Mouse (Mus musculus): ENCODE data around the gene Slc4a4. TPM values are rescaled to one million over a fixed set of nuclear protein-coding genes. Genes with fewer than 3 reads are reported as not detected.

The Slc4a4 gene
- polyA plus RNA-seq, 2 experiments = 2.7 to 2.8 TPM

- no peaks in the 10 kb centered on the region for H3K4me1 ChIP-seq (ENCODE audit: control insufficient read depth, insufficient read depth, low read length)
- H3K9me3 ChIP-seq (ENCODE audit: control insufficient read depth, low read length) = no peaks in the 10 kb centered on the region
- no peak overlapping the region for H3K4me3 ChIP-seq (replicated peaks; ENCODE audit: low read length)
- no peak overlapping the region for H3K27ac ChIP-seq (replicated peaks; ENCODE audit: low read depth, low read length)
- H3K36me3 ChIP-seq (ENCODE audit: control insufficient read depth, insufficient read depth, low read length) = no peaks in the 10 kb centered on the region
- no peak overlapping the region for H3K4me2 ChIP-seq (replicated peaks; ENCODE audit: low read depth, low read length, severe bottlenecking)
- H3K9ac ChIP-seq (ENCODE audit: low read depth, low read length, severe bottlenecking) = no peak overlapping the region
- ATAC-seq (ENCODE audit: low FRiP score, low read depth) = no peak
- no peak for TF ChIP-seq POLR2A (IDR thresholded peaks at IDR 0.05; ENCODE audit: borderline replicate concordance, extremely low read depth, insufficient read depth, insufficient read length)
- H3K27me3 ChIP-seq (ENCODE audit: control insufficient read depth, insufficient read depth, low read length) = no peaks in the 10 kb centered on the region
- WGBS = 83% methylated on average over 3 of the region's 3 CpGs
- no peak for DNase-seq (ENCODE audit: low spot score)
Observed at GRCm38 (mm10) chr5:89070051-89070450, 183.4 kb downstream of the Slc4a4 start.

- Histone ChIP-seq H3K4me3 (replicated peaks; ENCODE audit: low read length) (no peak overlapping the region), H3K9ac (ENCODE audit: low read depth, low read length, severe bottlenecking) (no peak overlapping the region), H3K27me3 (ENCODE audit: control insufficient read depth, insufficient read depth, low read length) (no peaks in the 10 kb centered on the region), H3K9me3 (ENCODE audit: control insufficient read depth, low read length) (no peaks in the 10 kb centered on the region), H3K36me3 (ENCODE audit: control insufficient read depth, insufficient read depth, low read length) (no peaks in the 10 kb centered on the region), H3K27ac (replicated peaks; ENCODE audit: low read depth, low read length) (no peak overlapping the region), H3K4me1 (ENCODE audit: control insufficient read depth, insufficient read depth, low read length) (no peaks in the 10 kb centered on the region), H3K4me2 (replicated peaks; ENCODE audit: low read depth, low read length, severe bottlenecking) (no peak overlapping the region)
- ATAC-seq (ENCODE audit: low FRiP score, low read depth) = no peak
- WGBS = 90% methylated on average over 4 of the region's 4 CpGs
- no peak for TF ChIP-seq POLR2A (IDR thresholded peaks at IDR 0.05; ENCODE audit: borderline replicate concordance, extremely low read depth, insufficient read depth, insufficient read length)
- no peak for DNase-seq (ENCODE audit: low spot score)
Observed at GRCm38 (mm10) chr5:89071957-89072356, 185.3 kb downstream of the Slc4a4 start.

- no peak overlapping the region for H3K9ac ChIP-seq (ENCODE audit: low read depth, low read length, severe bottlenecking)
- DNase-seq (ENCODE audit: low spot score) (no peak), ATAC-seq (ENCODE audit: low FRiP score, low read depth) (no peak)
- no peak for TF ChIP-seq POLR2A (IDR thresholded peaks at IDR 0.05; ENCODE audit: borderline replicate concordance, extremely low read depth, insufficient read depth, insufficient read length)
- H3K4me2 ChIP-seq (replicated peaks; ENCODE audit: low read depth, low read length, severe bottlenecking) = no peak overlapping the region
- H3K27ac ChIP-seq (replicated peaks; ENCODE audit: low read depth, low read length) = no peak overlapping the region
- no peak overlapping the region for H3K4me3 ChIP-seq (replicated peaks; ENCODE audit: low read length)
- H3K9me3 ChIP-seq (ENCODE audit: control insufficient read depth, low read length) = no peaks in the 10 kb centered on the region
- H3K36me3 ChIP-seq (ENCODE audit: control insufficient read depth, insufficient read depth, low read length) = no peaks in the 10 kb centered on the region
- H3K27me3 ChIP-seq (ENCODE audit: control insufficient read depth, insufficient read depth, low read length) = no peaks in the 10 kb centered on the region
- H3K4me1 ChIP-seq (ENCODE audit: control insufficient read depth, insufficient read depth, low read length) = no peaks in the 10 kb centered on the region
- WGBS = 87% methylated on average over 1 of the region's 1 CpGs
Observed at GRCm38 (mm10) chr5:89077711-89078110, 191.1 kb downstream of the Slc4a4 start.

- no peak overlapping the region for H3K4me2 ChIP-seq (replicated peaks; ENCODE audit: low read depth, low read length, severe bottlenecking)
- 79% methylated on average over 4 of the region's 4 CpGs for WGBS
- no peaks in the 10 kb centered on the region for H3K36me3 ChIP-seq (ENCODE audit: control insufficient read depth, insufficient read depth, low read length)
- ATAC-seq (ENCODE audit: low FRiP score, low read depth) = no peak
- no peak overlapping the region for H3K27ac ChIP-seq (replicated peaks; ENCODE audit: low read depth, low read length)
- no peak for DNase-seq (ENCODE audit: low spot score)
- H3K9me3 ChIP-seq (ENCODE audit: control insufficient read depth, low read length) = no peaks in the 10 kb centered on the region
- no peak overlapping the region for H3K9ac ChIP-seq (ENCODE audit: low read depth, low read length, severe bottlenecking)
- TF ChIP-seq POLR2A (IDR thresholded peaks at IDR 0.05; ENCODE audit: borderline replicate concordance, extremely low read depth, insufficient read depth, insufficient read length) = no peak
- no peak overlapping the region for H3K4me3 ChIP-seq (replicated peaks; ENCODE audit: low read length)
- H3K4me1 ChIP-seq (ENCODE audit: control insufficient read depth, insufficient read depth, low read length) = no peaks in the 10 kb centered on the region
- H3K27me3 ChIP-seq (ENCODE audit: control insufficient read depth, insufficient read depth, low read length) = no peaks in the 10 kb centered on the region
Observed at GRCm38 (mm10) chr5:89083476-89083875, 196.9 kb downstream of the Slc4a4 start.

- Histone ChIP-seq H3K27me3 (ENCODE audit: control insufficient read depth, insufficient read depth, low read length) (no peaks in the 10 kb centered on the region), H3K9ac (ENCODE audit: low read depth, low read length, severe bottlenecking) (no peak overlapping the region), H3K36me3 (ENCODE audit: control insufficient read depth, insufficient read depth, low read length) (no peaks in the 10 kb centered on the region), H3K27ac (replicated peaks; ENCODE audit: low read depth, low read length) (no peak overlapping the region), H3K4me3 (replicated peaks; ENCODE audit: low read length) (no peak overlapping the region), H3K4me2 (replicated peaks; ENCODE audit: low read depth, low read length, severe bottlenecking) (no peak overlapping the region), H3K9me3 (ENCODE audit: control insufficient read depth, low read length) (no peaks in the 10 kb centered on the region), H3K4me1 (ENCODE audit: control insufficient read depth, insufficient read depth, low read length) (no peaks in the 10 kb centered on the region)
- no peak for DNase-seq (ENCODE audit: low spot score)
- no peak for ATAC-seq (ENCODE audit: low FRiP score, low read depth)
- 83% methylated on average over 7 of the region's 7 CpGs for WGBS
- TF ChIP-seq POLR2A (IDR thresholded peaks at IDR 0.05; ENCODE audit: borderline replicate concordance, extremely low read depth, insufficient read depth, insufficient read length) = no peak
Observed at GRCm38 (mm10) chr5:89087916-89088315, 201.3 kb downstream of the Slc4a4 start.

- no peaks in the 10 kb centered on the region for H3K36me3 ChIP-seq (ENCODE audit: control insufficient read depth, insufficient read depth, low read length)
- H3K9ac ChIP-seq (ENCODE audit: low read depth, low read length, severe bottlenecking) = no peak overlapping the region
- no peak overlapping the region for H3K27ac ChIP-seq (replicated peaks; ENCODE audit: low read depth, low read length)
Observed at GRCm38 (mm10) chr5:89088462-89088861, 201.8 kb downstream of the Slc4a4 start.

More at GRCm38 (mm10) chr5:89088462-89088861, 201.8 kb downstream of the Slc4a4 start:
- H3K4me2 ChIP-seq (replicated peaks; ENCODE audit: low read depth, low read length, severe bottlenecking) = no peak overlapping the region
- no peak overlapping the region for H3K4me3 ChIP-seq (replicated peaks; ENCODE audit: low read length)
- no peaks in the 10 kb centered on the region for H3K9me3 ChIP-seq (ENCODE audit: control insufficient read depth, low read length)
- H3K4me1 ChIP-seq (ENCODE audit: control insufficient read depth, insufficient read depth, low read length) = no peaks in the 10 kb centered on the region
- H3K27me3 ChIP-seq (ENCODE audit: control insufficient read depth, insufficient read depth, low read length) = no peaks in the 10 kb centered on the region
- DNase-seq (ENCODE audit: low spot score) (no peak), ATAC-seq (ENCODE audit: low FRiP score, low read depth) (no peak)
- 77% methylated on average over 11 of the region's 11 CpGs for WGBS
- no peak for TF ChIP-seq POLR2A (IDR thresholded peaks at IDR 0.05; ENCODE audit: borderline replicate concordance, extremely low read depth, insufficient read depth, insufficient read length)
